Mouse (Mus musculus): ENCODE results near the gene Rc3h1. TPM values are rescaled to one million over a fixed set of nuclear protein-coding genes. Genes with fewer than 3 reads are reported as not detected.

The Rc3h1 gene
- total and polyA plus RNA-seq, 2 experiments from 2014 or later: 5.9 to 19.0 TPM

DNA sequence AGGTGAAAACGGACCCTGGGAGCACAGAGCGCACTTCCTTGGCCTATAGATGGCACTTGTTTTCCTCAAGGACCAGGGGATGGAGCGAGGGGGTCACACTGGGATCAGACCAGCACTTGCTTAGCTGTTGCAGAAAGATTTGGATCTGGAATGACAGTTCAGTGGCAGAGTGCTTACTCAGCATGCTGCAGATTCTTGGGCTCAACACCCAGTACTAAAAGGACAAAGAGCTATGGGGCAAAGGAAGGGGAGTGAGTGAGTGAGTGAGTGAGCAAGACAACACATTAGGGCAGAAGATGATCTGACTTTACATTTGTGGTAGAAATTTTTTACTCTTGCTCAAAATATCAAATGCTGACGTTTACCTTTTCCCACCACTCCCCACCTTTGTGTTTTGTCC lies 98.7 kb downstream of the Rc3h1 start:
- Histone ChIP-seq H3K36me3 (ENCODE audit: insufficient read depth, low read length) (0 out of 2 replicates have a peak, but pooled peaks cover 2% of the 10 kb centered on the region), H3K27ac (ENCODE audit: low read depth, low read length) (no peak overlapping the region), H3K9me3 (ENCODE audit: low read length) (no peaks in the 10 kb centered on the region), H3K9ac (replicated peaks; ENCODE audit: low read length, poor library complexity, severe bottlenecking) (no peak overlapping the region), H3K4me3 (ENCODE audit: low read depth, low read length) (no peak overlapping the region), H3K4me2 (ENCODE audit: low read depth, low read length, poor library complexity, severe bottlenecking) (no peak overlapping the region), H3K27me3 (ENCODE audit: insufficient read depth, low read length) (no peaks in the 10 kb centered on the region), H3K4me1 (ENCODE audit: insufficient read depth, low read length) (no peaks in the 10 kb centered on the region)
- TF ChIP-seq CTCF (IDR thresholded peaks at IDR 0.05): no peak
- WGBS: 72% methylated on average over 4 of the region's 4 CpGs
- no peak for DNase-seq (ENCODE audit: low spot score)
- no peak for ATAC-seq (ENCODE audit: low FRiP score)

DNA sequence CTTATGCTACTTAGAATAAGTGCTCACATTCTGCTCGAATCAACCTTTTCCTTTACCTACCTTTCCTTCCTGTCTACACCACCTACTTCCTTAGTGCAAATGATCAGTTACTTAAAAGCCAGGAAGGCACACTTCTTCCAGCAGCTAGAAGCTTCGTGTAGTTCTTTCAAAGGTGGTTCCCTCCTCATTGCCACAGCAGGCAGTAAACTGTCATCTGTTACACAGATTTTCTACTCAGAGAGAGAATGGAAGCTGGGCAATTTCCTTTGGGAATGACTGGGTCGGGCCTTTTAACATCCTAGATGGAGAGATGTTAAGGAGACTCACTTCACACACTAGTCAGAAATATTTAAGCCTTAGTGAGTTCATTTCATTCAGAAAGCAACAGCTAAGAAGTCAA lies 99.3 kb downstream of the Rc3h1 start:
- H3K9me3 ChIP-seq (ENCODE audit: low read length): no peaks in the 10 kb centered on the region
- DNase-seq (ENCODE audit: low spot score): no peak
- H3K27me3 ChIP-seq (ENCODE audit: insufficient read depth, low read length): no peaks in the 10 kb centered on the region
- H3K27ac ChIP-seq (ENCODE audit: low read depth, low read length): no peak overlapping the region
- ATAC-seq (ENCODE audit: low FRiP score): no peak
- no peak overlapping the region for H3K4me3 ChIP-seq (ENCODE audit: low read depth, low read length)
- TF ChIP-seq CTCF (IDR thresholded peaks at IDR 0.05): no peak
- no peaks in the 10 kb centered on the region for H3K4me1 ChIP-seq (ENCODE audit: insufficient read depth, low read length)
- H3K4me2 ChIP-seq (ENCODE audit: low read depth, low read length, poor library complexity, severe bottlenecking): no peak overlapping the region
- H3K36me3 ChIP-seq (ENCODE audit: insufficient read depth, low read length): 0 out of 2 replicates have a peak, but pooled peaks cover 2% of the 10 kb centered on the region
- no peak overlapping the region for H3K9ac ChIP-seq (replicated peaks; ENCODE audit: low read length, poor library complexity, severe bottlenecking)
- 78% methylated on average over 3 of the region's 3 CpGs for WGBS

DNA sequence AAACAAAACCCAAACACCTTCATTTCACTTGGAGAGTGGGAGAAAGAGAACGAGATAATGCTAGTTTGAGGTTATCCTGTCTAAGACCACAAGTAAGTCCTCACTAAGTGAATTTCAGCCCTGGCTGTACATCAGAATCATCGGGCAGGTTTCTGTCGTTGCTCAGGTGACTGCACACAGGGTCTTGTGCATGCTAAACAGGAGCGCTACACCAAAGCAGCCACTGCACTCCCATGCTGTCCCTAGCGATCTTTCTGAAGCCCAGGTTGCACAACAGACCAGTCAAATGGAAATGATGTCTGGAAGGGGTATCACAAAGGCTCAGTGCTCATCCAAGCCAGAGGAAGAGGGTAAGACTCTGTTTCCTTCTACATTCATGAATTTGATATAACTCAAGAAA lies 100.3 kb downstream of the Rc3h1 start:
- no peak overlapping the region for H3K4me2 ChIP-seq (ENCODE audit: low read depth, low read length, poor library complexity, severe bottlenecking)
- H3K27ac ChIP-seq (ENCODE audit: low read depth, low read length): no peak overlapping the region
- no peak for DNase-seq (ENCODE audit: low spot score)
- no peak for ATAC-seq (ENCODE audit: low FRiP score)
- no peak for TF ChIP-seq CTCF (IDR thresholded peaks at IDR 0.05)
- no peak overlapping the region for H3K4me3 ChIP-seq (ENCODE audit: low read depth, low read length)
- H3K9me3 ChIP-seq (ENCODE audit: low read length): no peaks in the 10 kb centered on the region
- no peak overlapping the region for H3K9ac ChIP-seq (replicated peaks; ENCODE audit: low read length, poor library complexity, severe bottlenecking)
- no peaks in the 10 kb centered on the region for H3K4me1 ChIP-seq (ENCODE audit: insufficient read depth, low read length)
- no peaks in the 10 kb centered on the region for H3K27me3 ChIP-seq (ENCODE audit: insufficient read depth, low read length)
- WGBS: 73% methylated on average over 5 of the region's 5 CpGs
- H3K36me3 ChIP-seq (ENCODE audit: insufficient read depth, low read length): 0 out of 2 replicates have a peak, but pooled peaks cover 2% of the 10 kb centered on the region

DNA sequence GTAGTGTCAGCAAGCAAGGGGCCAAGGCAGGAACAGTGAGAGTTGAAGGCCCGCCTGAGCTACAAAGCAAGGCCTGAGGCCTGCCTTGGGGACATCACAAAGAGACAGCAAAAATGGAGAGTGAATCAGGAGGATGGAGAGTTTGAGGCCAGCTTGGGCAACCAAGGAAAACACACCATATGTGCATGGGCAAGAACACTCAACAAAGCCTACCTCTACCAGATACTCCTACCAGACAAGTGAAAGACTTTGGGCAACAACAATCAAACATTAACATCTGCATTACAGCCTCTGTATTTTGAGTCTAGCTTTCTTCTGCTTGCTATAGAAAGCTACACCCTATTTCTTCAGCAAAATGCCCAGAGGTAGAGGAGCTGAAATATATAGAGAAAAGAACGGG lies 101.8 kb downstream of the Rc3h1 start:
- WGBS: 92% methylated on average over 2 of the region's 2 CpGs
- no peak for DNase-seq (ENCODE audit: low spot score)

DNA sequence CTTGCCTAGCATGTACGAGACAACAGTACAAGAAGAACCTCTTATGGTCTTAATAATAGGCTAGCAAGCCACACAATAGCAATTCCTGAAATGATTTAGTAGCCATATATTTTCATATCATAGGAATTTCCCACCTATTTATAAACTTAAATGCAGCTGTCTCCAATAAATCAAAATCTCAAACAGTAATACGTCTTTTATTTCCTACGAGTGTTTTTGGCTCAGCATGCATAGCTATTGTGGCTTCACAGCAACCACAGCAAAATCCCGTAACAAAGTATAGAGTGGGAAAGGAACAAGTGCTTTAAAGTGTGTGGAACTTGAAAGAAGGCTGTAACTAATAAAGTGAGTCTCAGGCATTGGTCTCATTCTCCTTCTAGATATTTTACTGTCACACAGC lies 104.2 kb downstream of the Rc3h1 start:
- Histone ChIP-seq H3K4me2 (ENCODE audit: low read depth, low read length, poor library complexity, severe bottlenecking) (no peak overlapping the region), H3K4me1 (ENCODE audit: insufficient read depth, low read length) (no peaks in the 10 kb centered on the region), H3K9me3 (ENCODE audit: low read length) (no peaks in the 10 kb centered on the region), H3K4me3 (ENCODE audit: low read depth, low read length) (no peak overlapping the region), H3K9ac (replicated peaks; ENCODE audit: low read length, poor library complexity, severe bottlenecking) (no peak overlapping the region), H3K27me3 (ENCODE audit: insufficient read depth, low read length) (no peaks in the 10 kb centered on the region), H3K36me3 (ENCODE audit: insufficient read depth, low read length) (peaks cover 2% of the 10 kb centered on the region; the same call in 1 of the 2 replicates), H3K27ac (ENCODE audit: low read depth, low read length) (no peak overlapping the region)
- no peak for ATAC-seq (ENCODE audit: low FRiP score)
- no peak for TF ChIP-seq CTCF (IDR thresholded peaks at IDR 0.05)
- WGBS: 92% methylated on average over 4 of the region's 4 CpGs
- DNase-seq (ENCODE audit: low spot score): no peak

More for the DNA sequence above, 101.8 kb downstream of the Rc3h1 start:
- Histone ChIP-seq H3K9ac (replicated peaks; ENCODE audit: low read length, poor library complexity, severe bottlenecking) (no peak overlapping the region), H3K27me3 (ENCODE audit: insufficient read depth, low read length) (no peaks in the 10 kb centered on the region), H3K9me3 (ENCODE audit: low read length) (no peaks in the 10 kb centered on the region), H3K4me1 (ENCODE audit: insufficient read depth, low read length) (no peaks in the 10 kb centered on the region), H3K4me3 (ENCODE audit: low read depth, low read length) (no peak overlapping the region), H3K36me3 (ENCODE audit: insufficient read depth, low read length) (peaks cover 4% of the 10 kb centered on the region; the same call in 1 of the 2 replicates), H3K27ac (ENCODE audit: low read depth, low read length) (no peak overlapping the region), H3K4me2 (ENCODE audit: low read depth, low read length, poor library complexity, severe bottlenecking) (no peak overlapping the region)
- no peak for ATAC-seq (ENCODE audit: low FRiP score)
- no peak for TF ChIP-seq CTCF (IDR thresholded peaks at IDR 0.05)

DNA sequence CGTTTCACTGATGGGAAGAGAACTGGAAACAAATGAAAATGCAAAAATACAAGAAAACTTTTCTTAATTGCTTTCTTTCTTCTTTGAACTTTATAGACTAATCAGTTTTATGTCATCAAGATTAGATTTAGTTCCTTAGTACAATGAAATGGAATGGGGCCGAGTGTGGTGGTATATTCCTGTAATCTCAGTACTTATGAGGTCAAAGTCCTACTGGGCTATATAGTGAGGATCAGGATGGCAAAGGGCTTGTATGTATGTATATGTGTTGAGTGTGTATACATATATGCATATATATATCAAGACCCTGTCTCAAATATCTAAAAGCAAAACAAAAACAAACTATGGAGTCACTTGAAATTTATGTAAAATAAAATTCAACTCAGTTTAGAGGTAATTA lies 110.2 kb downstream of the Rc3h1 start:
- no peak for TF ChIP-seq CTCF (IDR thresholded peaks at IDR 0.05)
- Histone ChIP-seq H3K27ac (ENCODE audit: low read depth, low read length) (no peak overlapping the region), H3K36me3 (ENCODE audit: insufficient read depth, low read length) (peaks cover 28% of the 10 kb centered on the region), H3K27me3 (ENCODE audit: insufficient read depth, low read length) (no peaks in the 10 kb centered on the region), H3K4me3 (ENCODE audit: low read depth, low read length) (no peak overlapping the region), H3K9me3 (ENCODE audit: low read length) (no peaks in the 10 kb centered on the region), H3K4me1 (ENCODE audit: insufficient read depth, low read length) (no peaks in the 10 kb centered on the region), H3K9ac (replicated peaks; ENCODE audit: low read length, poor library complexity, severe bottlenecking) (no peak overlapping the region), H3K4me2 (ENCODE audit: low read depth, low read length, poor library complexity, severe bottlenecking) (no peak overlapping the region)
- ATAC-seq (ENCODE audit: low FRiP score) (no peak), DNase-seq (ENCODE audit: low spot score) (no peak)
- 95% methylated on average over 2 of the region's 2 CpGs for WGBS

All from midbrain, postnatal 0 days (tissue).